Mouse (Mus musculus): Measurements from ENCODE around the gene Rab14.

Rab14 gene

DNA sequence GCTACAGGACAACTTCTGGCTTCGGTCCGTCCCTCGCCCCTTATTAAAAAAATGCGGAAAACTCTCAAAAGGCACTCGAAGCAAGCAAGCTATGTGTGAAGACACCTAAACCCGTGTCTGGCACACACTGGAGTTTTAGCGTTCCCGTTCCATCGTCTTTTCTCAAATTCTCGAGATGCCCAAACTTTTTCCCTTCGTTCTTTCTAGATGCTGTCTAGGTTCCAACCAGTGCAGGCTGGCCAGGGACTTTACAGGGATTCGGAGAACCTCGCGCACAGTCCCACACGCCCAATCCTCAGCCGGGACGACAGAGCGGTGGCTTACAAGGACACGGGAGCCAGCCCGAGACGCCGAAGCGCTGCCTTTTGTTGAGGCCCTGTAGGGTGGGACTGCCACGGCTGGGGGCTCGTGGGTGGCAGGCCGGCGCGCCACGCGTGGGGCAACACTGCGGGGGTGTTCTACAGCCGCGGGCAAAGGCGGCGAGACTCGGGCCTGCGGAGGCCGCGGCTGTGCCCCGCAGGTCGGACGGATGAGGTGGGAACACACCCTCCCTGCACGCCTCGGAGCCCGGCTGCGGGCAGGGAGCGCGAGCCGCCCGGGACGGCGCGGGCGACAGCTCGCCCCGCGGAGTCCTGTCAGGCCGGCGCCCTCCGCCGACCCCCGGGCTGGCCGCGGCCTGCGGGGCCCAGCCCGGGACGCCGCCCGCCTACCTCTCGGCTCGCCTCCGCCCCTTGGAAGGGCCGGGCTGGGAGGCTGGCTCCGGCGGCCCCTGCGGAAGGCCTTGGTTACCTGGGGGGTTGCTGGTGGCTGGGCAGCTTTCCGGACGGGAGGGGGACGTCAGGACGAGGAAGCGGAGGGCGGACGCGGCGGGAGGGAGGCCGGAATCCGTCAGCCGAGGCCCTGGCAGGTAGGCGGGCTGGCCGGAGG is 686 bp downstream of the Rab14 start:
- no peak for DNase-seq (ENCODE audit: low read depth, low spot score)

DNA sequence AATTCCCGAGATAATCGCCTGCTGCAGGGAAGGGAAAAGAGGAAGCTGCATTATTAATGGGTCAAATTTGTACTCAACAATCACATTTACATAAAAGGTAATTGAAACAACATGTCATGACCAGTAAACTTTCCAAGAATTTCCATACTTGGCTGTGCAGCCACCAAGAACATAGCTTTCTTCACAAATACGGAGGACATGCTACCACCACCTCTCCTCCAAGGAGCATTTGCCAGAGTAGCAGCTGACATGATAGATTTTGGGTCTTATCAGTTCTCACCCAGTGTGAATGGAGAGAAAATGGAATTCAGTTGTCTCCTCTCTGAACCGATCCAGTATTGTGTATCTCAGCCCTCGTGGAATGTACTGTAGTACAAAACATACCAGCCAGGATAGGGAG is 1.4 kb downstream of the Rab14 start:
- no peak for DNase-seq (ENCODE audit: low read depth, low spot score)

DNA sequence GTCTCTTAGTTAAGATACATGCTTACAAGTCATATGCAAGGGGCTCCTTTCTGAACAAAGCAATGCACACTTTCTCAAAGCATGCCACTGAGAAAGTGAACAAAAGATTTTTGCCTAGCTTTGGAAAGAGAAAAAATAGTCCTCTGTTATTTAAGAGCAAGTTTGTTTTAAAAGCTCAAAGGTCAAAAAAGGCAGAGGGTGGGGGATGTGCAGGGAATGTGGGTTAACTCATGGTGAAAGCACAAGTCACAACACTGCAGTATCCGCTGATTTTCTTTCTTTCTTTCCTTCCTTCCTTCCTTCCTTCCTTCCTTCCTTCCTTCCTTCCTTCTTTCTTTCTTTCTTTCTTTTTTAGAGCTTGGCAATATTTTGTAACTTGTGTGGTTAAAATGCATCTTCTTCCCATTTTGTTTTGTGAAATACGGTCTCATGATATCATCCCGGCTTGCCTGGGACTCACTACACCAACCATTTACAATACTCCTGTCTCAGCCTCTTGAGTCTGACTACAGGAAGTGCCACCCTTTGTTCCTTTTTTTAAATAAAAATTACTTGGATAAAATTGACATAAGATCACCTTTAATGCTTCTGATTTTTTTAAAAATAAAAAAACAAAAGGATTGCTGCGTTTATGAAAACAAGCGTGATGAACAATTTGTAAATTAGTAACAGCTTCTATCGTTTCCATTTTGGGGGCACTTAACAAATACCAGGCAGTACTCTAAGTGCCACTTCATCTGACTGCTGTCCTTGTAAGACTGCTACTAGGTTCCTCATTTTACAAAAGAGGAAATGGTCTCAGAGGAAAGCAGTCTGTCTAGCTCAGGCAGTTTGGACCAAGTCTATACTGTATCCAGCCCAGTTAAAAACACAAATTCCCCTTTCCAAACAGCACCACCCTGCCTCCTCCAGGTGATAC is 5.0 kb downstream of the Rab14 start:
- no peak for DNase-seq (ENCODE audit: low read depth, low spot score)

DNA sequence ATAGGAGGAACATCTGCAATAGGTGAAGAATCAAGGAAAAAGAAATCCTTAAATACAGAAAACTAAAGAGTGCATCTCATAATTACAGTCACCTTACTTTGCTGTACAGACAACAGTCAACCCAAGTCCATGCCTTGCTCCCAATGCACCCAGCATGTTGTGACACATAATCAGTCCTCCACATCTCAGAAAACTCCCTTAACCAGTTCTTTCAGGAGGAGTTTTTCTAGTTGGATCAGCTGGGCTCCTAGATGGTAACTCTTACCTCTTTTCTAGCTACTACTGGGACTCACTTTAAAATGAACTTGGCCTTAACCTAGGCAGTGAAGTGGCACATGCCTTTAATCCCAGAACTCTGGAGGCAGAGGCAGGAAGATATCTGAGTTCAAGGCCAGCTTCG is 6.9 kb downstream of the Rab14 start:
- DNase-seq (ENCODE audit: low read depth, low spot score) = no peak

DNA sequence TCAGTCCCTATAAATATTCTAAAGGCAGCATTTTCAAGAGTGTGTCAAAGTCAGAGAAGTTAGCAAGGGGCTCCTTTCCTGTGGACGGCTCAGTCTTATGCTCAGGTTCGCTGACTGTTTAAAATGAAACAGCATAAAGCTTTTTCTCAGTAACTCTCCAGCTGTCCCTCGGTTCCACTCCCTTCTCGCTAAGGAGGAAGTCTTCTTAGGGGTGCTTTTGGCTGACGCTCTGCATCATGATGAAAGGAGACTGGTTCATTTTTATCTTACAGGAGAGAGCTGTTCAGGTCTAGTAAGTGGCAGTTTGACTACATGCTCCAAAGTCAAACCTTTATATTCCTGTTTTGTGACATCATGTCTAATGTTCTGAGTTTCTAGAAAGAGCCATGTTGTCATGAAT is 12.0 kb downstream of the Rab14 start:
- no peak for DNase-seq (ENCODE audit: low read depth, low spot score)

DNA sequence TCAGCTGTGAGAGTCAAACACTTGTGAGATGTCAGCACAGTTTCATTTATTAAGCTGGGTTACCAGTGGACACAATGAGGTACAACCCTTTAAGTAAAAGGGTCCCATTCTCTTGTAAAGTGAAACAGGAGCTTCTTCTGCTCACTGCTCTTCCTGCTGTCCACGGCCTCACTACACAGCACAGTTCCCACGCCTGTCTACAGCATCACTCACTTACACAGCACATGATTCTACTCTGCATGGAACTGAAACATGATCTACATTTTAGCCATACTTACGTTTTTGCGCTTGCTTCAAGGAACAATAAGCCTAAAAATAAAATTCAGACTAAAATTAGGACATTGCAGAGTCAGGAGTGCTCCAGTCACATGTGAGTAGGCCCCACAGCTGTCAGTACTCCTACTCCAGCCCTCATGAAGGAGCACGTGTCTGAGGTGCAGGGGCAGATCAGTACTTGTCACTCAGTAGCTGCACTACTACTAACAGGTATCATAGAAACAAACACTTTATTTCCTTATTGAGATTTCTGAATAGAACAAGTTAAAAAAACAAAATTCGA is 17.7 kb downstream of the Rab14 start:
- DNase-seq (ENCODE audit: low read depth, low spot score) = peak; percentile 32

DNA sequence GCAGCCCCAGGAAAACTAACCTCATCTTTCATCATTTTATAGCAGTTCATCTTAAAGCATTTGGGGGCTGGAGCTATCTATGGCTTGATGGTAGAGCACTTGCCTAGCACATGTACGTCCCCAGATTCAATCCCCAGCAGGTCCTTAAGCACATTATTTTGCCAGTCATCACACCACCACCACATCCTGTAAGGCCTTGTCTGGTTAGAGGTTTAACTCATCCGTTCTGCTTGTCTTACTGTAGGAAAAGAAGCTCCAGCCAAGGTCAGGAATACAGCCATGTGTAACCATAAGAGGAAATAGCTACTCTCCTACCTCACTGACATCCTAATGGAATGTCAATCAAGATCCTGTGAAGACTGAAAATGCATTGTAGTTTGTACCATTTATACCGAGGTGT is 22.8 kb downstream of the Rab14 start:
- no peak for DNase-seq (ENCODE audit: low read depth, low spot score)

DNA sequence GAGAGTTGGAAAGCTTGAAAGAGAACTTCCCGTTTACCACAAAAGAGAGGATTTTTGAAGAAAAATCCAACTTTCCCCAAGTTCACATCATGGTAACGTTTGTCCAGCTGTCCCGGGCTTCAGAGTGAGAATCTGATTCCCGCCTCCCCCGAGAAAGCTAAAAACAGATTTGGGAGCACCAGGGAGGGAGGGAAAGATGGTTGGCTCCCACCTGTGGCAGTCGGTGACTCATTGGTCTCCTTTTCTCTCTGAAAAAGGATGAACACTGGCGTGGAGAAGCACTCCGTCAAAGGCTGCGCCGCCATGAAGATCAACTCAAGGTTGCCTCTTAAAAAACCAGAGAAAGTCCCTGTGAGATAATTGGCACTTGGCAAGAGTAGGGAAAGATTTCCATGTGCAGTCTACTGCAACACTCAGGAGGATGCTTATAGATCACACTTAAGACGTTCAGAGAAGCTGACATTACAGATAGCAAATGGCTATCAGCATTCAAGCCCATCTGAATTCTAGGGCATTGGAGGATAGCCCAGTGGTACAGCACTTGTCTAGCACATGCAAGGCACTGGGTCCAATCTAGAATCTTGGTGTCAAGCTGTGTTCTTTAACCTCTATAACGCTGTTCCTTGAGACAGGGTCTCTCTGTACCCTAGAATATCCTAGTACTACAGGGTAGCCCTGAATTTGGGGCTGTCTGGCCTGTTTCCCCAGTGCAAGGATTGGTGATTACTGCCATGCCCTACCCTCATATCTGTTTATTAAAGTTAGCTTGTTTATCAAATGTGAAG is 25.4 kb downstream of the Rab14 start:
- DNase-seq (ENCODE audit: low read depth, low spot score) = no peak

DNA sequence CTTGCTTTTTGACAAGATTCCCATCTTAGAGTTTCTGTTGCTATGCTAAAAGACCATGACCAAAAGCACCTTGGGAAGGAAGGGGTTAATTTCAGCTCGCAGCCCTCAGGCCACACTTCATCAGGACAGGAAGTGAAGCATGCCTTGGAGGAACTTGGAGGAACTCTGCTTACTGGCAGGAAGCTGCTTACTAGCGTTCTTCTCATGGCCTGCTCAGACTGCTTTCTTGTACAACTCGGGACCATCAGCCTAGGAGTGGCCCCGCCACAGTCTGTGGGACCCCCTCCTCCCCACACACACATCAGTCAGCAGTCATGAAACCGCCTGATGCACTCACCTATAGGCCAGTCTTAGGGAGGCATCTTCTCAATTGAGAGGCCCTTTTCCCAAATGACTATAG is 26.8 kb downstream of the Rab14 start:
- no peak for DNase-seq (ENCODE audit: low read depth, low spot score)

DNA sequence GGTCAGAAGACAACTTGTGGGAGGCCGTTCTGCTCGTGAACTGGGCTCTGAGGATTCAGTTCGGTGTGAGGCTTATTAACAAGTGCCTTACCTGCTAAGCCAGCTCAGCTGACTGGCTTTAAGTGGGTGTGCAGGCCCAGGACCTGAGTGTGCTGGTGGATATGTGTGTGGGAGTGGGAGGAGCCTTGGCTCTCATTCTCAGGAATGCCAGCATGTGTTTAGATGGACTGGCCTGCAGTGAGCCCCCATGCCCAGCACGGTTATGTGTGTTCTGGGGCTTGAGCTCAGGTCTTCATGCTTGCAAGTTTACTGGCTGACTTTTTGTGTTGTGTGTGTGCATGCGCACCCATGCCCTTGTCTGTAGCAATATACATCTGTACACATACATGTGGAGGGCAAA is 27.3 kb downstream of the Rab14 start:
- DNase-seq (ENCODE audit: low read depth, low spot score) = no peak

DNA sequence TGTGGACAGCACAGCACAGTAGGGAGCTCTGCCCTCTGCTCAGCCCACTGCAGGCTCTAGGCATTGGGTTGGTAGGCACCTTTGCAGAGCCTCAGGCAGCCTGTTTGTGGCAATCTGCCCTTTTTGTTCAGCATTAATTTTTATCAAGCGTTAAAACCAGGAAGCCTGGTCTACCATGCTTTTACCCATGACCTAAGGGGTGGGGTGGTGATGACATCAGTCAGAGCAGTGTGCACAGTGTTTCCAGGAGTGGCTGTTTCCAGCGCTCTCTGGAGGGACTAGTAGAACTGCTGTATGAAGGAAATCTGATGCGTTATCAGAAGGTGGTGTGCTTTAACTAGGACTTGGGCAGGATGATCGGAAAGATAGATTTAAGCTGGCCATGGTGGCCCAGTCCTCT is 28.7 kb downstream of the Rab14 start:
- no peak for DNase-seq (ENCODE audit: low read depth, low spot score)

DNA sequence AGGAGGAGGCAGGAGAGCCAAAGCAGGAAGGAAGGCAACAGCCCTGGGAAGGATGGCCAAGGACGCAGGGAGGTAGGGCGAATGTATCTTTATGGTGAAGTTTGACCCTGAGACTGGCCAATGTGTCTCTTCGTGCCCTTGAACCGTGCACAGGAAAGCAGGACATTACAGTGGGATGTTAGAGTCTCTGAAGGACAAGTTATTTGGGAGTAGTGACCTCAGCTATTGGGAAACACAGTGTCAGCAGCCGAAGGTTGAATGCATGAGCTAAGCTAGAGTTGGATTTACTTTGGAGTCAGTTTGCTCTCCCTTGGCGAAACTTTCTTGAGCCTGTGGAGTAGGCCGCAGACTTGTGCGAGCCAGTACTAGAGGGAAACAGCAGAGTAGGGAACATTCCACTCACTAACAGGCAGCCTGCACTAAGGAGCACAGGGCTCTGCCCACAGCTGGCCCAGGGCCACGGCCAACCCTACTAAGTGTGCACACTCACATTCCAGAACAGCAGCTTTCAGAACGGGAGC is 29.5 kb downstream of the Rab14 start:
- peak; percentile 57 for DNase-seq (ENCODE audit: low read depth, low spot score)

DNA sequence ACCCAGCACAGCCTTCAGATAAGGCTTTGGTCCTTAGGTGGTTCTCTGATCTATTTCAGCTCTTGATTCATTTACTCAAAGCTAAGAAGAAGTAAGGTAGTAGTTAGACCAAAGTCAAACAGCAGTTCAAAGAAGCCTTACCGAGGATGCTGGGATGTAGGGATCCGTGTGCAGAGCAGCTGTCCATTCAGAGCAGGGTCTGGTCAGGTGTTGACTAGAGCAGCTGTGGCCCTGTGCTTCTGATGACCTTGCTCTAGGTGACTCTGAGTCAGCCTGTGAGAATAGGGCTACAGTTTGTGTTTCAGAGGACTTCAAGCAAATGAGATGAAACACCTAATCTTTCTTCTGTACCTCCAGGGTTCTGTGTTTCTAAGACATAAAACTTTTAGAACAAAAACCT is 31.5 kb downstream of the Rab14 start:
- DNase-seq (ENCODE audit: low read depth, low spot score) = no peak

DNA sequence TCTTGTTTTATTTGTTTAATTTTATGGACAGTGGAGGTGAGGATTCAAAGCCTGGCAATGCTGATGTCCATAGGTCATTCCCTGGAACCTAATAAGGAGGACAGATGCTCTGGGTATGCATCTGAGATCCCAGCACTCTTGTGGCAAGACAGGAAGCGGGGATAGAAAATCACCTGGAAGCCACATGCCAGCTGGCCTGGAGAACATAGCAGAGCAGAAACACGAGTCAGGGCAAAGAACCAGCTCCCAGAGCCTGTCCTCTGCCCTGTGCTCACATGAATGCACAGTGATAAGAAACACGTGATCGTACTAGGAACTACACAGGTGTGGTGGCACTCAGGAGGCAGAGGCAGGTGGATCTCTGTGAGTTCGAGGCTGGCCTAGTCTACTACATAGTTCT is 34.1 kb downstream of the Rab14 start:
- no peak for DNase-seq (ENCODE audit: low read depth, low spot score)

DNA sequence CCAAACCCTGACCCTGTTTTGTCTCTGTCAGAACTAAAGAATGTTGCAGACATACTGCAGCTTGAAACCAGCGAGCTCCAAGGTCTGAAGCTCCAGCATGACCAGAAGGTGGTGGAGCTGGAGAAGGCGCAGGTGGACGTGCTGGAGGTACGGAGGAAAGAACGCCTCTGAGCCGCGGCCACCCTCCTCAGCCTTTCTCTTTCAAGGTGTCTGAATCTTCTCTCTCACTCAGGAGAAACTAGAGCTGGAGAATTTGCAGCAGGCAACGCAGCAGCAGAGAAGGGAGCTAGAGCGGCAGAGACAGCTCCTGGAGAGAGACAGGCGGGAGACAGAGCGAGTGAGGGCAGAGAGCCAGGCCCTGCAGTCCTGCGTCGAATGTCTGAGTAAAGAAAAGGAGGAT is 35.5 kb downstream of the Rab14 start:
- no peak for DNase-seq (ENCODE audit: low read depth, low spot score)

DNA sequence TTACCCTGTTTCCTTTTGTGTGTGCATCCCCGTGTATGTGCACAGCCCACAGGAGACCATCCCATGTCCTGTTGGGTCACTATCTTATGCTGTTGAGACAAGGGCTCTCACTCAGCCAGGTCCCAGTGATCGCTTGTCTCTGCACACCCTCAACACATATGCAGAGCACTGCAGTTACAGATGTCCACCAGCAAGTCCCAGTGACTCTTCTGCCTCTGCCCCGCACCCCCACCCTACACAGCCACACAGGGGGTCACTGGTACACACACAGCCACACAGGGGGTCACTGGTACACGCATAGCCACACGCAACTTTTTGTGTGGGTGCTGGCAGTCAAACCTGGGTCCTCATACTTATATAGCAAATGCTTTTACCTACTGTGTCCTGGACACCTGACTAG is 37.5 kb downstream of the Rab14 start:
- no peak for DNase-seq (ENCODE audit: low read depth, low spot score)

DNA sequence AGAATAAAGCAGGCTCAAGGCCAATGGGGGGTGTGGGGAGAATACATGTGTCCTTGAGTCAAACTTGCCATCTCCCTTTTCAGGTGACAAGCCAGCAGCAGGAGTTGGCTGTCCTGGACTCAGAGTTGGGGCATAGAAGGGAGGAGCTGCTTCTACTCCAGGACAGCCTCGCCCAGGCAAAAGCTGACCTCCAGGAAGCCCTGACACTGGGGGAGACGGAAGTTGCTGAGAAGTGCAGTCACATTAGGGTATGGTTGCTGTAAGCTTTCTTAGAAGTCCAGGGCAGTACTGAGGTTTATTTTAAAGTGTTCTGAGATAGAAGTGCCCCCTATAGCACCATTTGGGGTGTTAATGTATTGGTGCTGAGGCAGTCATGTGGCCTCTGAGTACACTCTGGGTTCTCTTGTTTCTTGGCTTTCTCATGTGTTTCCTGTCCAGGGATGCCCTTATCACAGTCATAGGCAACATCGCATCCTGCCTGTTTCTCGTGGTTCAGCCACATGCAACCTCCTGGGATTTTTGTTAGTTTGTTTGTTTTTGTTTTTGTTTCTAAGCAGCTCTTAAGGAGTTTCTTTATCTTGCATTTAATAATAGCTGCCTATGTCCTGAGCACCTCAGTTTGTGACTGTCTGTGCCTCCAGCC is 39.0 kb downstream of the Rab14 start:
- DNase-seq (ENCODE audit: low read depth, low spot score) = no peak

DNA sequence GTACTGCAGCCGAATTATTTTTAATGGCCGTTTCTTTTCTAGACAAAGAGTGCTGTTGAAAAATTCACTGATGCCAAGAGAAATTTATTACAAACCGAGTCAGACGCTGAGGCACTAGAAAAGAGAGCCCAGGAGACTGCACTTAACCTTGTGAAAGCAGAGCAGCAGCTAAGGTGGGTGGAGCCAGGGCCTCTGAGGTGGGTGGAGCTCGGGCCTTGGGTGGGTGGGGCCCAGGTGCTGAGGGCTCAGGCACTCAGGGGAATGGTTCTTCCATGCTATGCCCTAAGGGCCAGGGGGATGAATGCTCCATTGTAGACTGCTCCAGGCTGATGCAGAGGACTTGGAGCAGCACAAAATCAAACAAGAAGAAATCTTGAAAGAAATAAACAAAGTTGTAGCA is 40.7 kb downstream of the Rab14 start:
- no peak for DNase-seq (ENCODE audit: low read depth, low spot score)

DNA sequence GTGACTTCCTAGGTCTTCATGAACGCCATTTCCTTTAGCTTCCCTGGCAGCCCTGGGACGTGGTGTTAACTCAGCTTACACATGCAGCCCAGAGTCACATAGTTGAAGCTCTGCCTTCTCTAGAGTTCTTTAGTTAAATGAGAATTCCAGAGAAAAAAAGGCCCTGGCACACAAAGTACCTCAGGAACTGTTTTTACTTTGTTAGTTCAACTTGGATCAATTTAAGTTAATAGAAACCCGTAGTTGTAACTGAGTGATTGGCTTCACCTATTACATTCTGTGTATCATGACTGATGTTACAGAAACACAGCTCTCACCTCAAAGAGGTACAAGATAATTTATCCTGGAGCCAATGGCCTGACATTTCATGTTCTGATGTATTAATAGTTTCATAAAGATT is 42.6 kb downstream of the Rab14 start:
- DNase-seq (ENCODE audit: low read depth, low spot score) = no peak

DNA sequence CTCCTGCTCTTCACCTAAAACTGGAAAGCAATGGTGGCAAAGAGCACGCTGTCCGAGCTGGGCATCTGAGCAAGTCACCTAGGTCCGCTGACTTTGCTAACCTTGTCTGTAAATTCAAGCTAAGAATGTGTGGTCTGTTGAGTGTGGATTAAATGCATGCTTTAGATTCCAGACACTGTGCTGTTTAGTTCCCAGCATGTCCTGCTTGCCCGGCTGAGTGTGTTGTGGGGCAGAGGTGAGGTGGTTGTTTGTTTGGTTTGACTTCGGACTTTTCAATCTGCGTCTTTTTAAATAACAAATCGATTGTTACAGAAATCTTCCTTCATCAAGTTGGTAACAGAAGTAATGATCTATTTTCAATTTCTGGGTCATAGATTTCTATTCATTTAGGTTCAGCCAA is 43.1 kb downstream of the Rab14 start:
- DNase-seq (ENCODE audit: low read depth, low spot score) = no peak

DNA sequence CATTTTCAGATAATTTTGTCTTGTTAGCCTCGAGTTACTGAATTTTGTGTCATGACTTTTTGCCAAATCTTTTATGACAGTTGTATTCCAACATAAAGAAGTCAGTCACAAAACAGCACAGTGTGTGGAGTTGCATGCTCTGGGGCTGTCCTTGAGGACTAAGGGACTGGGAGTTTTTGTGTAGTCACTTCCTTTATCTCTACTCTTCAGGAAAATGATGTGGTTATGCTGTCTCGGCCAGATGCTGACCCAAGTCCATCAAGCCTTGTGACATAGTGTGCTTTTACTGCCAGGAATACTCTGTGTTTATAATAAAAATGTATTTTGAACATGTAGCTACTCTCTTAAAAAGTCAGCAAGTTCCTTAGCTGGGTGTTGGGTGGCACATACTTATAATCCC is 43.9 kb downstream of the Rab14 start:
- DNase-seq (ENCODE audit: low read depth, low spot score) = no peak
